Mouse (Mus musculus) liver, adult 2 months (tissue): ENCODE measurements around the gene Itpr2.

Experiments
- CTCF ChIP-seq: fragments of 200-500 bp; IDR thresholded peaks from 2 replicates; pipeline ENCODE4 v1.5.1; 2011; ENCODE audit warnings: low read depth, low read length, control low read depth
- POLR2A ChIP-seq: fragments of 200-500 bp; IDR thresholded peaks from 2 replicates; pipeline ENCODE4 v1.6.1; 2011; ENCODE audit warnings: low read length, control low read depth; ENCODE audit not compliant: insufficient read depth; ENCODE audit errors: extremely low read depth

DNA sequence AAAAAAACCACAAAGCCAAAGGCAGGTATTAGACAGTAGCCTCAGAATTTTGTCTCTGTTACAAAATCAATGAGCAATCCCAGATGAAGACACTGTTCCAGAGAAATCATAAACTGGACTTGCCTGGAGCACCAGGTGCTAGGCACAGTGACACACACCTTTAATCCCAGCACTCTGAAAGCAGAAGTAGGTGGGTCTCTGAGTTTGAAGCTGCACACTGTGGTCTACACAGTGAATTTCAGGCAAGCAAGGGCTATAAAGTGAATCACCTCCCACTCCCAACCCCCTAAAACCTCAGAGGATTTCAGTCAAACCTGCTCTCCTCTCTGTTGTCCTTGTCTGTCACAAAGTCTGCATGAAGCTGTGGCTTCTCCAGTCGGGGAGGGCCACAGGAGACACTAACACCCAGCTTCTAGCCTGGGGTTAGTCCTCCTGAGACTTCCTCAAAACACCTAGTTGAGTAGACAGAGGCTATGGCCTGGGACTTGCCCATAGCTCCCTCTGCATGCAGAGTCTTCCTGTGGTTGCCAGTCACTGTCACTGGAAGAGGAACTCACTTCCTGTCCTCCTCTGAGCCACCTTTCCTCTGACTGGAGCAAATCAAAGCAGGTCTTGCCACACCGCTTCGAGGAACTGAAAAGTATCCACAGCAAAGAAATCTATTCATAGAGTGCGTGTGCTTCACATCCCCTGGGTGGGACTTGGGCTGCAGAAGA is 394.7 kb downstream of the Itpr2 start:
- TF ChIP-seq CTCF (no peak), POLR2A (no peak)
